Mouse (Mus musculus): ENCODE results near the gene Bbc3. TPM values are rescaled to one million over a fixed set of nuclear protein-coding genes. Genes with fewer than 3 reads are reported as not detected.
"Not testable (repeated sequence)": the region's sequence is repeated elsewhere in the genome, so short reads cannot be mapped to it uniquely, and the experiment has no call there.

Bbc3 gene
- total RNA-seq (2012; rRNA removed), result 21.9 and 34.9 TPM in 2 replicates

DNA sequence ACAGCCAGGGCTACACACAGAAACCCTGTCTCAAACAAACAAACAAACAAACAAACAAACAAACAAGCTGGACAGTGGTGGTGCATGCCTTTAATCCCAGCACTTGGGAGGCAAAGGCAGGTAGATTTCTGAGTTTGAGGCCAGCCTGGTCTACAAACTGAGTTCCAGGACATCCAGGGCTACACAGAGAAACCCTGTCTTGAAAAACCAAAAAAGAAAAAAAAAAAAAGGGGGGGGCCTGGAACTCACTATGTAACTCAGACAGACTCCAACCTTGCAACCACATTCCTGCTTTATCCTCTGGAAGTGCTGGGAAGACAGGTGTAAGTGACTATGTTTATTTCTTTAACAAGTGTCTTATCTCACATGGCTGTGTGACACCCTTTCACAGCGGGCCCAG lies at the start of gene Bbc3:
Bbc3 (plus strand) TSS at position 301 of the 400 bp plus-strand sequence.
- DNase-seq (ENCODE audit: low read depth, low spot score); H3K36me3 ChIP-seq (ENCODE audit: control insufficient read depth, insufficient read depth, low read length, poor library complexity, severe bottlenecking); in situ Hi-C loops (cut with MboI; ENCODE audit: low sequenced_read_pairs in 2 of 2, unreplicated experiment in 2 of 2); H3K9me3 ChIP-seq (ENCODE audit: control insufficient read depth, insufficient read depth, low read depth, low read length): not testable (repeated sequence)
- Histone ChIP-seq H3K9ac (ENCODE audit: insufficient read depth, low read depth, low read length, poor library complexity, severe bottlenecking) (peak within 1 kb of the TSS; percentile 86), H3K4me1 (ENCODE audit: control insufficient read depth in 2 of 2, insufficient read depth in 2 of 2, low read length in 2 of 2, poor library complexity in 1 of 2) (peaks cover 1 to 18% of the 10 kb centered on the region in 2 experiments; a peak in 2 of 4 replicates), H3K27ac (ENCODE audit: insufficient read depth, low read depth, low read length, poor library complexity, severe bottlenecking) (peak within 1 kb of the TSS; percentile 94), H3K4me3 (ENCODE audit: insufficient read depth in 1 of 2, low read depth in 1 of 2, low read length in 2 of 2, poor library complexity in 1 of 2, severe bottlenecking in 1 of 2) (peak within 1 kb of the TSS; percentile 63 to 99)

DNA sequence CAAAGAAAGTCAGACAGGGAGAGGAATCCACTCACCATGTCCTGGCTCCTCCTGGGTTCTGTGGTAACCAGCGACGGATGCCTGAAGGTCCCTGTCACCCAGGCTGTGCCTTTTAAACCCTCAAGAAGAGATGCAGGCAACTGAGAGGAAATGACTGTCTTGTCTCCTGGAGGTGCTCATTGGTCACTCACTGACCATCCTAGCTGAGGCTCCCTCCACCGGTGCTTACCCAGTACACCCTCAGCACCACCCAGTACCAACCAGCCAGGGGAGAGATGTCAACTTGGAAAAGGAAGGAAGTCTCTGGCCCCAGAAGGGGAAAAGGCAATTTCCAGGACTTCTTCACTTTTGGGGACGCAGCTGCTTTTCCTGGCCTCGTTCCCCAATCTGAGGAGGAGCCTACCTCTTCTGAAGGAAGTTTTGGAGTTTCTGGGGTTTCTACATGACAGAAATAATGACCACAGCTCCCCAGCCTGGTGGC lies 49.0 kb upstream of the Bbc3 start, which contains the start of gene C5ar1:
C5ar1 (minus strand) TSS at position 431 of the 481 bp plus-strand sequence.
- in situ Hi-C loops (cut with MboI; ENCODE audit: low sequenced_read_pairs in 2 of 2, unreplicated experiment in 2 of 2), result loop anchor here in 1 of 2 experiments (25.0 kb wide), 1 partner anchor 297 kb away; the partner anchor contains the start of gene Ehd2
- Histone ChIP-seq H3K36me3 (ENCODE audit: control insufficient read depth, insufficient read depth, low read length, poor library complexity, severe bottlenecking) (no peaks in the 10 kb centered on the region), H3K9me3 (ENCODE audit: control insufficient read depth, insufficient read depth, low read depth, low read length) (no peaks in the 10 kb centered on the region), H3K9ac (ENCODE audit: insufficient read depth, low read depth, low read length, poor library complexity, severe bottlenecking) (no peak within 1 kb of the TSS), H3K27ac (ENCODE audit: insufficient read depth, low read depth, low read length, poor library complexity, severe bottlenecking) (no peak within 1 kb of the TSS), H3K4me3 (ENCODE audit: insufficient read depth in 1 of 2, low read depth in 1 of 2, low read length in 2 of 2, poor library complexity in 1 of 2, severe bottlenecking in 1 of 2) (no peak within 1 kb of the TSS), H3K4me1 (ENCODE audit: control insufficient read depth in 2 of 2, insufficient read depth in 2 of 2, low read length in 2 of 2, poor library complexity in 1 of 2) (no peaks in the 10 kb centered on the region)
- TF ChIP-seq ZC3H11A (IDR thresholded peaks at IDR 0.05; ENCODE audit: borderline replicate concordance, low read depth, low read length), result no peak
- TF ChIP-seq MAFK (IDR thresholded peaks at IDR 0.05; ENCODE audit: insufficient read depth, low read depth, low read length), result no peak
- no peak for TF ChIP-seq HCFC1 (IDR thresholded peaks at IDR 0.05; ENCODE audit: borderline replicate concordance, insufficient read depth, low read length)
- TF ChIP-seq CHD2 (IDR thresholded peaks at IDR 0.05; ENCODE audit: low read depth, low read length), result no peak
- no peak for TF ChIP-seq ZNF384 (IDR thresholded peaks at IDR 0.05; ENCODE audit: low read depth, low read length)
- no peak for DNase-seq (ENCODE audit: low read depth, low spot score)

DNA sequence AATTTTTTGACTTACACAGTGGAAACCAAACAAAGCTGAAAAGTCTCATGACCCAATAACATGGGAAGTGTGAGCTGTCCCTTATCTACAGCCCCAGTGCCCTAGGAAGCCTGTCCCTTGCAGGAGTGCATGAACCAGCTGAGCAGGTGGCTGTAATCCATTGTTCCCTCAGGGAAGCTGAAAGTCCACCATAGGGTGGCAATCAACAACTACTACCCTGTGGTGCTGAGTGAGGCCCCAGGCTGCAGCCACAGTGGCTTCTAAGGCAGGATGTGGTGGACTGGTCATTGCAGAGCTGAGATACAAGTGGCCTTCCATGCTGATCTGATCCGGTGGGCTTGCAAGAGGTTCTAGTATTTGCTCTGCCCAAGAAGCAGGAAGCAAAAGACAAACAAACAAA lies 47.1 kb upstream of the Bbc3 start:
- no peak for DNase-seq (ENCODE audit: low read depth, low spot score)
- no peaks in the 10 kb centered on the region for H3K9me3 ChIP-seq (ENCODE audit: control insufficient read depth, insufficient read depth, low read depth, low read length)
- no peaks in the 10 kb centered on the region for H3K36me3 ChIP-seq (ENCODE audit: control insufficient read depth, insufficient read depth, low read length, poor library complexity, severe bottlenecking)
- no peak overlapping the region for H3K27ac ChIP-seq (ENCODE audit: insufficient read depth, low read depth, low read length, poor library complexity, severe bottlenecking)
- no peak overlapping the region for H3K4me3 ChIP-seq (ENCODE audit: insufficient read depth in 1 of 2, low read depth in 1 of 2, low read length in 2 of 2, poor library complexity in 1 of 2, severe bottlenecking in 1 of 2)
- TF ChIP-seq HCFC1 (IDR thresholded peaks at IDR 0.05; ENCODE audit: borderline replicate concordance, insufficient read depth, low read length) (no peak), MAFK (IDR thresholded peaks at IDR 0.05; ENCODE audit: insufficient read depth, low read depth, low read length) (no peak), ZNF384 (IDR thresholded peaks at IDR 0.05; ENCODE audit: low read depth, low read length) (no peak), CHD2 (IDR thresholded peaks at IDR 0.05; ENCODE audit: low read depth, low read length) (no peak), ZC3H11A (IDR thresholded peaks at IDR 0.05; ENCODE audit: borderline replicate concordance, low read depth, low read length) (no peak)
- in situ Hi-C loops (cut with MboI; ENCODE audit: low sequenced_read_pairs in 2 of 2, unreplicated experiment in 2 of 2), result loop anchor here in 1 of 2 experiments (25.0 kb wide), 1 partner anchor 299 kb away; the partner anchor contains the start of gene Ehd2
- no peak overlapping the region for H3K9ac ChIP-seq (ENCODE audit: insufficient read depth, low read depth, low read length, poor library complexity, severe bottlenecking)
- no peaks in the 10 kb centered on the region for H3K4me1 ChIP-seq (ENCODE audit: control insufficient read depth in 2 of 2, insufficient read depth in 2 of 2, low read length in 2 of 2, poor library complexity in 1 of 2)

DNA sequence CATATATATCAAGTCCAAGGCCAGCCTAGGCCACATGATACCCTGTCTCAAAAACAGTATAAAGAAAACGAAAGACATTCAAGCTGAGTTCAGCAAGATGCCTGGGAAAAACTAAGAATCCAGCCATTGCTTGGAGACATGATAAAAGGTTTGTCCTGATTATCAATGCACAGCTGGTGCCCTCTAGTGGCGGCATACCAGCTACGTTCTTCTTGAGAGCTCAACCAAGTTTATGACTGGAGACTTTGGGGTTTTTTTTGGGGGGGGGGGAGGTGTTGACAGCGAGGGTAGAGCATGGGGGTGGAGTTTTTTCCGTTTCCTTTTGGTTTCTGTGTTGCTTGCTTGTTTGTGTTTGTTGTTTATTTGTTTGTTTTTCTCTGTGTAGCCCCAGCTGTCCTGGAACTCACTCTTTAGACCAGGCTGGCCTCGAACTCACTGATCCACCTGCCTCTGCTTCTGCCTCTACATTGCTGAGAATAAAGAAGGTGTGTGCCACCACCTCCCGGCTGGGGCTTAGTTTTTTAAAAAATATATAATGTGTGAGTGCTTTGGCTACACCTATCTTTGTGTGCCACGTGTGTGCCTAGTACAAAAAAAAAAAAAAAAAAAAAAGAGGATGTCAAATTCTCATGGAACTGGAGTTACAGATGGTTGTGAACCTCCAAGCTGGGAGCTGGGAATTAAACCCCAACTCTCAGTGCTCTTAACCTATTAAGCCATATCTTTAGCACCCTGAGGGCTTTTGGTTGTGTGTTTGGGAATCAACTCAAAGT lies 45.0 kb upstream of the Bbc3 start:
- Histone ChIP-seq H3K27ac (ENCODE audit: insufficient read depth, low read depth, low read length, poor library complexity, severe bottlenecking) (no peak overlapping the region), H3K36me3 (ENCODE audit: control insufficient read depth, insufficient read depth, low read length, poor library complexity, severe bottlenecking) (no peaks in the 10 kb centered on the region), H3K9ac (ENCODE audit: insufficient read depth, low read depth, low read length, poor library complexity, severe bottlenecking) (no peak overlapping the region), H3K4me3 (ENCODE audit: insufficient read depth in 1 of 2, low read depth in 1 of 2, low read length in 2 of 2, poor library complexity in 1 of 2, severe bottlenecking in 1 of 2) (no peak overlapping the region), H3K9me3 (ENCODE audit: control insufficient read depth, insufficient read depth, low read depth, low read length) (no peaks in the 10 kb centered on the region), H3K4me1 (ENCODE audit: control insufficient read depth in 2 of 2, insufficient read depth in 2 of 2, low read length in 2 of 2, poor library complexity in 1 of 2) (no peaks in the 10 kb centered on the region)
- in situ Hi-C loops (cut with MboI; ENCODE audit: low sequenced_read_pairs in 2 of 2, unreplicated experiment in 2 of 2), result loop anchor here in 1 of 2 experiments (25.0 kb wide), 1 partner anchor 301 kb away; the partner anchor contains the start of gene Ehd2
- DNase-seq (ENCODE audit: low read depth, low spot score), result peak; percentile 81
- TF ChIP-seq ZC3H11A (IDR thresholded peaks at IDR 0.05; ENCODE audit: borderline replicate concordance, low read depth, low read length) (peak; percentile 55; the same call in 1 of the 2 replicates), HCFC1 (IDR thresholded peaks at IDR 0.05; ENCODE audit: borderline replicate concordance, insufficient read depth, low read length) (no peak)

Measured in ES-E14 (cell line).